Mouse (Mus musculus): ENCODE data around the gene Lsamp. TPM values are rescaled to one million over a fixed set of nuclear protein-coding genes. Genes with fewer than 3 reads are reported as not detected.

The Lsamp gene
- polyA plus RNA-seq, 1 experiment: not detected

GRCm38 (mm10) chr16:41210055-41210454, 1225.9 kb downstream of the Lsamp start:
- Histone ChIP-seq H3K27me3 (ENCODE audit: control insufficient read depth, insufficient read depth, low read length, poor library complexity, severe bottlenecking) (no peaks in the 10 kb centered on the region), H3K9ac (ENCODE audit: low read depth, poor library complexity, severe bottlenecking) (no peak overlapping the region), H3K36me3 (ENCODE audit: control insufficient read depth, insufficient read depth, low read length, poor library complexity, severe bottlenecking) (no peaks in the 10 kb centered on the region), H3K9me3 (replicated peaks; ENCODE audit: control insufficient read depth, insufficient read depth, low read length, poor library complexity, severe bottlenecking) (no peaks in the 10 kb centered on the region), H3K4me1 (ENCODE audit: control insufficient read depth, insufficient read depth, low read length) (no peaks in the 10 kb centered on the region), H3K4me3 (ENCODE audit: low read depth, low read length) (no peak overlapping the region), H3K27ac (ENCODE audit: insufficient read depth, low read length) (no peak overlapping the region)
- TF ChIP-seq EP300 (IDR thresholded peaks at IDR 0.05; ENCODE audit: insufficient read depth, low read depth, low read length) (no peak), POLR2A (IDR thresholded peaks at IDR 0.05; ENCODE audit: insufficient read depth, low read length) (no peak), CTCF (IDR thresholded peaks at IDR 0.05; ENCODE audit: low read depth, low read length) (no peak)

GRCm38 (mm10) chr16:41235829-41236228, 1251.7 kb downstream of the Lsamp start:
- Histone ChIP-seq H3K4me3 (ENCODE audit: low read depth, low read length) (no peak overlapping the region), H3K9me3 (replicated peaks; ENCODE audit: control insufficient read depth, insufficient read depth, low read length, poor library complexity, severe bottlenecking) (no peaks in the 10 kb centered on the region), H3K27ac (ENCODE audit: insufficient read depth, low read length) (no peak overlapping the region), H3K4me1 (ENCODE audit: control insufficient read depth, insufficient read depth, low read length) (no peaks in the 10 kb centered on the region), H3K36me3 (ENCODE audit: control insufficient read depth, insufficient read depth, low read length, poor library complexity, severe bottlenecking) (no peaks in the 10 kb centered on the region), H3K27me3 (ENCODE audit: control insufficient read depth, insufficient read depth, low read length, poor library complexity, severe bottlenecking) (no peaks in the 10 kb centered on the region), H3K9ac (ENCODE audit: low read depth, poor library complexity, severe bottlenecking) (no peak overlapping the region)
- TF ChIP-seq POLR2A (IDR thresholded peaks at IDR 0.05; ENCODE audit: insufficient read depth, low read length) (no peak), EP300 (IDR thresholded peaks at IDR 0.05; ENCODE audit: insufficient read depth, low read depth, low read length) (no peak), CTCF (IDR thresholded peaks at IDR 0.05; ENCODE audit: low read depth, low read length) (no peak)

GRCm38 (mm10) chr16:41242841-41243240, 1258.7 kb downstream of the Lsamp start:
- no peaks in the 10 kb centered on the region for H3K4me1 ChIP-seq (ENCODE audit: control insufficient read depth, insufficient read depth, low read length)
- H3K27me3 ChIP-seq (ENCODE audit: control insufficient read depth, insufficient read depth, low read length, poor library complexity, severe bottlenecking): no peaks in the 10 kb centered on the region
- H3K27ac ChIP-seq (ENCODE audit: insufficient read depth, low read length): no peak overlapping the region
- no peak for TF ChIP-seq CTCF (IDR thresholded peaks at IDR 0.05; ENCODE audit: low read depth, low read length)
- TF ChIP-seq POLR2A (IDR thresholded peaks at IDR 0.05; ENCODE audit: insufficient read depth, low read length): no peak
- no peak for TF ChIP-seq EP300 (IDR thresholded peaks at IDR 0.05; ENCODE audit: insufficient read depth, low read depth, low read length)
- H3K9ac ChIP-seq (ENCODE audit: low read depth, poor library complexity, severe bottlenecking): no peak overlapping the region
- no peak overlapping the region for H3K4me3 ChIP-seq (ENCODE audit: low read depth, low read length)
- H3K9me3 ChIP-seq (replicated peaks; ENCODE audit: control insufficient read depth, insufficient read depth, low read length, poor library complexity, severe bottlenecking): no peaks in the 10 kb centered on the region
- no peaks in the 10 kb centered on the region for H3K36me3 ChIP-seq (ENCODE audit: control insufficient read depth, insufficient read depth, low read length, poor library complexity, severe bottlenecking)

- TF ChIP-seq CTCF (IDR thresholded peaks at IDR 0.05; ENCODE audit: low read depth, low read length) (no peak), EP300 (IDR thresholded peaks at IDR 0.05; ENCODE audit: insufficient read depth, low read depth, low read length) (no peak), POLR2A (IDR thresholded peaks at IDR 0.05; ENCODE audit: insufficient read depth, low read length) (no peak)
Observed at GRCm38 (mm10) chr16:41244711-41245110, 1260.5 kb downstream of the Lsamp start.

GRCm38 (mm10) chr16:41258145-41259035, 1274.2 kb downstream of the Lsamp start:
- no peak overlapping the region for H3K9ac ChIP-seq (ENCODE audit: low read depth, poor library complexity, severe bottlenecking)
- H3K27ac ChIP-seq (ENCODE audit: insufficient read depth, low read length): no peak overlapping the region
- H3K27me3 ChIP-seq (ENCODE audit: control insufficient read depth, insufficient read depth, low read length, poor library complexity, severe bottlenecking): no peaks in the 10 kb centered on the region
- no peak overlapping the region for H3K4me3 ChIP-seq (ENCODE audit: low read depth, low read length)
- no peak for TF ChIP-seq POLR2A (IDR thresholded peaks at IDR 0.05; ENCODE audit: insufficient read depth, low read length)
- TF ChIP-seq EP300 (IDR thresholded peaks at IDR 0.05; ENCODE audit: insufficient read depth, low read depth, low read length): no peak
- TF ChIP-seq CTCF (IDR thresholded peaks at IDR 0.05; ENCODE audit: low read depth, low read length): peak; percentile 17
- no peaks in the 10 kb centered on the region for H3K4me1 ChIP-seq (ENCODE audit: control insufficient read depth, insufficient read depth, low read length)
- H3K36me3 ChIP-seq (ENCODE audit: control insufficient read depth, insufficient read depth, low read length, poor library complexity, severe bottlenecking): no peaks in the 10 kb centered on the region
- no peaks in the 10 kb centered on the region for H3K9me3 ChIP-seq (replicated peaks; ENCODE audit: control insufficient read depth, insufficient read depth, low read length, poor library complexity, severe bottlenecking)

More at GRCm38 (mm10) chr16:41244711-41245110, 1260.5 kb downstream of the Lsamp start:
- Histone ChIP-seq H3K27me3 (ENCODE audit: control insufficient read depth, insufficient read depth, low read length, poor library complexity, severe bottlenecking) (no peaks in the 10 kb centered on the region), H3K27ac (ENCODE audit: insufficient read depth, low read length) (no peak overlapping the region), H3K36me3 (ENCODE audit: control insufficient read depth, insufficient read depth, low read length, poor library complexity, severe bottlenecking) (no peaks in the 10 kb centered on the region), H3K9me3 (replicated peaks; ENCODE audit: control insufficient read depth, insufficient read depth, low read length, poor library complexity, severe bottlenecking) (no peaks in the 10 kb centered on the region), H3K4me1 (ENCODE audit: control insufficient read depth, insufficient read depth, low read length) (no peaks in the 10 kb centered on the region), H3K9ac (ENCODE audit: low read depth, poor library complexity, severe bottlenecking) (no peak overlapping the region), H3K4me3 (ENCODE audit: low read depth, low read length) (no peak overlapping the region)
